Mouse (Mus musculus) kidney, adult 8-10 months (tissue): ENCODE measurements around the gene Rad51b.
"Not testable (repeated sequence)": the region's sequence is repeated elsewhere in the genome, so short reads cannot be mapped to it uniquely, and the experiment has no call there.

Experiments used
- DNase-seq, 2 experiments: peaks; one replicate each; pipeline ENCODE4 v3.0.0; 2022

Gene Rad51b

GRCm38 (mm10) chr12:79297121-79297576 is at the start of gene Rad51b:
Rad51b (plus strand) TSS chr12:79297282.
- DNase-seq: peak; percentile 77 to 88

- DNase-seq: no peak
These were observed 49.0 kb upstream of the Rad51b start for GRCm38 (mm10) chr12:79248110-79248509.

DNA sequence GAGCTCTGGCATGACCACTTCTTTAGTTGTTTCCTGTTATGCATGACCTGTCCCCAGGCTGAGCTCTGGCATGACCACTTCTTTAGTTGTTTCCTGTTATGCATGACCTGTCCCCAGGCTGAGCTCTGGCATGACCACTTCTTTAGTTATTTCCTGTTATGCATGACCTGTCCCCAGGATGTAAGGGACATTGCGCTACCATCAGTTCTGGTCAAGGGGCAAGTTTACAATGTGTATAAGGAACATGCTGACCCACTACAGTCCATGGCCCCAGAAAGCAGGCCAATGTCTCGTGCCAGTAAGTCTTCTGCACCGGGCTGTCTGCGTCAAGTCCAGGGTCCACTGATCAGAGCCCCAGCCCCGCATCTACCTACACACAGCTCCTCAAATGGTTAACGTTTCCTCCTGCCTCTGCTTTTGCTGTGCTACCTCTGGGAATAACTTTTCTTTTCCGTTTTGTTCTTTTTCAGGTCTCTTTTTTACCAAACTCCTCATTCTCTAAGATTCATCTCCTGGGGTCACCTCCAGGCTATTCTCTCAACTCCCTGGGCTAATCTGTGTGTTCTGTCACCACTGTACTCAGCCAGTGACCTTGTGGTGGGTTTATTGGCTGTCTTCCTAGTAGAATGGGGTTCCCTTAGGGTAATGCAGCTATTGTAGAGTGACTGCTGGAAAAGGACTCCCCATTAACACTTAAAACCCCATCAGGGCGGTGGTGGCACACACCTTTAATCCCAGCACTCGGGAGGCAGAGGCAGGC is 43.6 kb upstream of the Rad51b start:
- peak; percentile 16 to 29 for DNase-seq

- no peak for DNase-seq
These were observed 42.1 kb upstream of the Rad51b start for GRCm38 (mm10) chr12:79254975-79255374.

DNA sequence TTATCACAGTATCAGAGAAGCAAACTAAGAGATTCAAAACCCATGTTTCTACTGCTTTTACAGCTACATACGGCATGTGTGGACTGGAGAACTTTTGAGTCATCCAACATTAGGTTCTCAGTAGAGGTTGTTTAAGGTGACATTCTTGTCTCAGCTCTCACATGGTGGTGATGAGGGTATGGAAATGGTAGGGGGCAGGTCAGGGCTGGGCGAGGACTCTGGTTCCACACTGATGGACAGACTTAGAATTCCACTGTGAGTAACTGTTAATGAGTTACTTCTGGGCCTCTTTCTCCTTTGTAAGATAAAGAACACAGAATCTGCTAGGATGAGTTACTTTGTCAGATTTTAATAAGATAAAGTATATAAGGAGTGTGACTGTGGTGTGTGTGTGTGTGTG is 36.9 kb upstream of the Rad51b start:
- peak in 1 of 2 experiments; percentile 21 for DNase-seq

DNA sequence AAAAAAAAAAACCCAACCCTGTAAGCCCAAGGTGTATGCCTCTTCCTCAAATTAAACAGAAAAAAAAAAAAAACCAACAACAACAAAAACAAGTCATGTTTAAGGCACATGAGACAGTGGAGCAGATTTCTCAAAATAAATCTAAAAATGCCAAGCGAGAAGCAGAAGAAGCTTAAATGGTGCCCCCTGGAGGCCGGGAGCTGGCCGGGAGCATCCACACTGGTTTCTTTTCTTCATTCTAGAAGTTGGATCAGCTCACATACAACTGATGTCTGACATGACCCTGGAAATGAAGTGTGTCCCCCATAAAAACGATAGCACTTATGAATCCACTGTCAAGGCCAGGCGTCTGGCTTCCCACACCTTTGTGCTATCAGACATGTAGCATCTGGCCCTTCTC is 36.0 kb upstream of the Rad51b start:
- DNase-seq: peak in 1 of 2 experiments; percentile 22

DNA sequence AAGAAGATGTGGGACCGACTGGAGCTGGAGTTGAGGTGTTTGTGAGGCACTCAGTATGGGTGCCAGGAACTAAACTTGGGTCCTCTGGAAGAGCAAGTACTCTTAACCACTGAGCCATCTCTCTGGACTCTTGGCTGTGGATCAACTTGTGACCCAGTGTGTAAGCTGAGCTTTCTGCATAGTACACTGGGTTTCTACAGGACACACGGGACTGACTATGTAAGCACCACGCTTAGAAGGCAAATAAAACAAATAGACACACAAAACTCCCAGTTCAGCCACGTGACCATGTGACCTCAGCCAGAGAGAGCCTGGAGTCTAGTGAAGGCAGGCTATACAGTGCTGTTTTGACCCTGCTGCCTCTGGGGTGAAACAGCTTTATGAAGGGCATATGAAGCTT is 24.5 kb upstream of the Rad51b start:
- DNase-seq: no peak

DNA sequence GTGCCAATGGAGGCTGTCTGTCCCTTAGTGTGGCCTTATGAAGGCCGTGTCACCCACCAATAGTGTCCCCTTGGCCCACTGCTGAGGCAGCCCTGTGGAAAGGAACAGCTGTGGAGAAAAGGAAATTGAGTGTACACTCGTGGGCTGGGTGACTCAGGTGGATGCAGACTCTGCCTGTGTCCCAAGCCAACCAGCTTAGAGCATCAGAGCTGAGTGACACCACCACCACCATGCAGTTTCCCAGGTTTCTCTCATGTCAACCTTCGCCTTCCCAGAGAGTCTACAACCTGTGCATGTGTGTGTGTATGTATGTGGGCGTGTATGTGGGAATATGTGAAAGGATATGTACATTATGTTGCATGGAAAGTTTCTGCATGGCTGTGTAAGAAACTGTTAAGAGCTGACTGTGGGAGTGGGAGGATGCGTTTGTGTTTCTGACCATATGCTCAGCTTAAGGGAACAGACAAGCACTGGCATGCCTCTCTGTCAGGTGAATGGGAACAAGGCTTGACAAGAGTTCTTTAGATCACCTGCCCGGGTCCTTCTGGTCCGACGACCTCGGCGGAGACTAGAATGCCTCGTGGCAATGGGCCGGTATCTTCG is 17.5 kb upstream of the Rad51b start:
- no peak for DNase-seq

DNA sequence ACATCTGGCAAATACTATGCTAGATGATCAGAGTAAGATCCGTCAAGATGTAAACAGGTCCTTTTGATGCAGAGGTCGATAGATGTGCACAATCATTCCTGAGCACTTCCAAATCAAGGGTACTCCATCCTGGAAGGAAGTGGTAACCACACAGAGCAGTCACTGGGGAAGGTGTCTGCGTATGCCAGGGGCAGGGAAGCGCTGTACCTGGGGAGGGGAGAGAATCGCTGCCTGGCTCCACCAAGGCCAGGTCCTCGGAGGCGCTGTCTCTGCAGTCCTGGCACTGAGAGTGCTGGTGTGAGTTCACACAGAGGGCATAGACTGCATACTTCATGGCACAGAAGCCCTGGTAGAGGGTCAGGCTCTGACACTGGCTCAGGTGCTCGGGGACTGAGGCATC is 14.5 kb upstream of the Rad51b start:
- DNase-seq: no peak

DNA sequence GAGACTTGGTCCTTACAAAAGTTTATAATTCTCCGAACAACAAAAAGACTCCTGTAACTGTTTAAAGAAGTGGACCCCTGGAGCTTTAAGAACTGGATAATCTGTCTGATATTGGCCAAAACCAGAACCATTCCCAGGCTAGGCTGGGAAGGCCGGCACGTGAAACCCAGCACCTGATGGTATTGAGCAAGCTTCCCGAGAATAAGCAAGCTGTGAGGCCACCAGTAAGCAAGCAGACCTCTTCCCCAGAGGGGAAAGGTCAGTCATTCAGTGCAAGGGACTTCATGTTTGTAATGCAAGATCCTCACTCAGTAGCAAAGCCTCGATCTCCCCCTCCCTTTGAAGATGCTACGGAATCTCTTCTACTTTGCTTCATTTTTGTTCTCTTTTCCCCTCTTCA is 4.2 kb upstream of the Rad51b start:
- peak in 1 of 2 experiments; percentile 11 for DNase-seq

GRCm38 (mm10) chr12:79296126-79296816 is 811 bp upstream of the Rad51b start, which contains the start of gene Zfyve26:
Zfyve26 (minus strand) TSS chr12:79296304.
- peak; percentile 96 for DNase-seq

DNA sequence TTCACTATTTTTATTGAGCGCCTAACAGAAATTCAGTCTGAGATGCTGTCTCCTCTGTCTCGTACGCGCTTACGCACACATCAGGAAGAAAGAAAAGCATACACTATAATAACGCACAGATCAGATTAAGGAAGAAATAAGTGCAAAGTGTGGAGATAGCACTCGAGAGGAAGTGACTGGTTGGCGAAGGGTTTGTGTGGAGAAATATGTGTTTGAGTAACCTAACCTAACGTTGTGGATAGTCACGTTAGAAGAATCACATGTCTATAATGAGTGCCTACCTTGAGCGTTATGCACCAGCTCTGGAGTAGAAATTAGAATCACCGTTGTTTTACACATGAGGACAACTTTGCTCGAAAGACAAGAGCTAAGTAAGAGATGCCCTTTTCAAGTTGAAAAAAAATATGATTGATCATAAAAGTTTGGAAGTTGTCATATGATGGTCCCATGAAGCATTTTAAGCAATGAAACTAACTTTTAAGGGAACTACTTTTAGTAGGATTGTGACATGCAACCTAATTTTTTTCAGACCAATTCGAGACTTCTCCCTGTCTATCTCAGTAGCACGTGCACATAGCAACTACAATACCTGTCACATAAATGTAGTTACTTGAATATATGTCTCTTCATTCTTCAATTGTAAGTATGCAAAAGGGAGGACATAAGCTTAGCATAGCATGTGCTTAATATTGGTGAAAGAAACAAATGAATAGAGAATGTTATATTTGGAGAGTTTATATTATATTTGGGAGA is 978 bp downstream of the Rad51b start:
- DNase-seq: no peak

GRCm38 (mm10) chr12:79301802-79302201 is 4.7 kb downstream of the Rad51b start:
- peak in 1 of 2 experiments; percentile 28 for DNase-seq

DNA sequence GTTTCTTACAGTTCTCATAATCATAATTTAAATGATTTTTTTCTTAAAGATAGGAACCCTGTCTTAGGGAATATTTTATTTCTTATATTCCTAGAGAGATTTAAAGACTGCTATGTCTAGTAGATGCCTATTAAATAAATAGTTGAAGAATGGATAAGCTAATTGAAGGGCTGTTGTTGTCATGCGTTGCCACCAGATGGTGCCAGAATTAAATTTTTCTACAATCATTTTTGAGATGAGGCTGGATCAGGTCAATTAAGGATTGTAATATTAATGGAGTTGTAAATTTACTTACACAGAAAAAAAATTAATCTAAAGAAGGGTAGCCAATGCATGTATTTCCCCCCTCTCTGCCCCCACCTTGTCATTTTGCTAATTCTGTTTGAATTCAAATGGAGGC is 8.0 kb downstream of the Rad51b start:
- DNase-seq: peak in 1 of 2 experiments; percentile 7

DNA sequence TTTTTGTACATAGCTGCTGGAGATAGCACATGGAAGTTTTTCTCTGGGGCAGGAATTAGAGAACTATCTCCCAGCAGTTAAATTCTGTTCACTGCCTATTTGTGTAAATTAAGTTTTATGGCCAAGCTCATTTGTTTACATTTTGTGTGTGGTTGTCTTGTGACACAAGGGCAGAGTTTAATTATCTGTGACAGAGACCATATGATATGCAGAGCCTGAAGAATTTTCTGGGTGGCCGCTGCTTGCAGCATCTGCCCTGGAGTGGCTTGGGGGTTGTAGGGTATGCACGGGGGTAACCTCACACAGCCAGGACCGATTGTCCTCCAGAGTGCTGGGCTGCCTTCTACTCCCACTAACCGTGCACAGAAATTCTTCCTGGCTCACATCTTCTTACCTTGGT is 8.9 kb downstream of the Rad51b start:
- no peak for DNase-seq

- DNase-seq: no peak
These were observed 16.6 kb downstream of the Rad51b start for GRCm38 (mm10) chr12:79313721-79314120.

DNA sequence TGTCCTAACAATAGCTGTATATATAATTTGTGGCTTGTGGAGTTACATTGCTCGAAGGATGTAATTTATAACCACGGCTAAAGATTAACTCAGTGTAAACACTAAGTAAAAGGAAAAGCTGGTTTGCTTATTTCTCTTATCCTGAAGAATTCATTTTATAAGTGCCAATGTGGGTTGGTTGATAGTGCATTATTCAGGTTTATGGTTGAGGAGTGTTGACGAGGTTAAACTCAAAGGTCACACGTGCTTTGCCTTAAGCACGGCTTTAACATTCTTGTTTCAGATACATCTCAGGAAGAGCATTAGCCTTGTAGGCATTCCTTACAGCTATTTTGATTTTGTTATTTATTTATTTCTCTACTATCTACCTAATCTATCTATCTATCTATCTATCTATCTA is 20.3 kb downstream of the Rad51b start:
- DNase-seq: no peak

GRCm38 (mm10) chr12:79320895-79321294 is 23.8 kb downstream of the Rad51b start:
- DNase-seq: no peak

GRCm38 (mm10) chr12:79322539-79322938 is 25.5 kb downstream of the Rad51b start:
- DNase-seq: not testable (repeated sequence)

GRCm38 (mm10) chr12:79326236-79326635 is 29.2 kb downstream of the Rad51b start:
- DNase-seq: no peak

DNA sequence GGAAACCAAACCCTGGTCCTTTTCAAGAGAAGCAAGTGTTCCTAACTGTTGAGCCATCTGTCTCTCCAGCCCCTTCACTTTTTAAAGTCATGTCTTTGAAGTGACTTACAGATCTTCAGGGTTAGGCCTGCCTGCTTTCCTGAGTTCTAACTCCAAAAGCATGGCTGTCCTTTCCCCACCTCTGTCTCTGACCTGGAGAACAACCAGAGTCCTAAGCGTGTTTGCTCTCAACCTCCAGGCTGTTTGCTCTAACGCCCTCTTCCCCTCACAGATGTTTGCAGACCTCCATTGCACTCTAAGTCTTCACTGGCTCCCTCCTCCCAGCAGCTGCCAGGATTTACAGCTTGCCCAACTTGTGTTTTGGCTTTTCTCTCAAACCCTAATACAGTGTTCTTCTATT is 29.7 kb downstream of the Rad51b start:
- no peak for DNase-seq

- DNase-seq: no peak
These were observed 30.8 kb downstream of the Rad51b start for GRCm38 (mm10) chr12:79327868-79328267.

DNA sequence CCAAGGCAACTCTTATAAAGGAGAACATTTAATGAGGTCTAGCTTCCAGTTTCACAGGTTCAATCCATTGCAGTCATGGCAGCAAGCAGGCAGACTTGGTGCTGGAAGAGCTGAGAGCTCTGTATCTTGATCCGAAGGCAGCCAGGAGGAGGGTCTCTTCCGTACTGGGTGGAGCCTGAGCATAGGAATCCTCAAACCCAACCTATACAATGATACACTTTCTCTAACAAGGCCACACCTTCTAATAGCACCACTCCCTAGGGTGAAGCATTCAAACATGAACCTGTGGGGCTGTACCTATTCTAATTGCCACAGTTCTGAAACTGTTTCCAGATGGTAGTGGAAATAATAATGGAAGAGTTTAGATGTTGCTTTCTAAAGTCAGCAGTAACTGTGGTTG is 33.5 kb downstream of the Rad51b start:
- no peak for DNase-seq
